Mouse (Mus musculus) heart, postnatal 0 days (tissue): ENCODE data around the gene Ybx3.

Experiments
- CTCF ChIP-seq: IDR thresholded peaks from 2 replicates; pipeline ENCODE4 v1.5.1; 2016; ENCODE audit warnings: antibody characterized with exemption, control low read depth, low read depth
- EP300 ChIP-seq: IDR thresholded peaks from 2 replicates; pipeline ENCODE4 v1.6.1; 2016; ENCODE audit warnings: antibody characterized with exemption, low read depth

- TF ChIP-seq CTCF: no peak
- TF ChIP-seq EP300: no peak
Observed at GRCm38 (mm10) chr6:131370767-131371166, 17.5 kb downstream of the Ybx3 start.
